Mouse (Mus musculus) bone marrow macrophage, adult 2 months (primary cell): ENCODE data around the gene Retnla. TPM values are rescaled to one million over a fixed set of nuclear protein-coding genes. Genes with fewer than 3 reads are reported as not detected.

ENCODE experiments used
- H3K27ac ChIP-seq: 2 replicates; pipeline ENCODE4 v1.5.1; 2012; ENCODE audit warnings: low read depth, low read length; ENCODE audit not compliant: insufficient read depth
- H3K4me1 ChIP-seq: 2 replicates; pipeline ENCODE4 v1.6.1; 2012; ENCODE audit warnings: low read length; ENCODE audit not compliant: control insufficient read depth, insufficient read depth
- H3K4me3 ChIP-seq: 2 replicates; pipeline ENCODE4 v1.5.1; 2012; ENCODE audit warnings: mild to moderate bottlenecking, low read length, moderate library complexity; ENCODE audit not compliant: insufficient read depth
- CTCF ChIP-seq: IDR thresholded peaks from 2 replicates; pipeline ENCODE4 v1.5.1; 2012; ENCODE audit warnings: low read depth, mild to moderate bottlenecking, low read length, moderate library complexity
- POLR2A ChIP-seq: IDR thresholded peaks from 2 replicates; pipeline ENCODE4 v1.6.1; 2012; ENCODE audit warnings: mild to moderate bottlenecking, low read depth, low read length, borderline replicate concordance
- polyA plus RNA-seq: library from polyadenylated mRNA; stranded (reverse); fragments of >200 nt; gene quantifications from 2 replicates; pipeline ENCODE4 v1.2.4, GENCODE M21; 2012; ENCODE audit not compliant: missing spikeins, insufficient read depth, insufficient read length

The Retnla gene
- polyA plus RNA-seq, 1 experiment: 1.3 TPM

DNA sequence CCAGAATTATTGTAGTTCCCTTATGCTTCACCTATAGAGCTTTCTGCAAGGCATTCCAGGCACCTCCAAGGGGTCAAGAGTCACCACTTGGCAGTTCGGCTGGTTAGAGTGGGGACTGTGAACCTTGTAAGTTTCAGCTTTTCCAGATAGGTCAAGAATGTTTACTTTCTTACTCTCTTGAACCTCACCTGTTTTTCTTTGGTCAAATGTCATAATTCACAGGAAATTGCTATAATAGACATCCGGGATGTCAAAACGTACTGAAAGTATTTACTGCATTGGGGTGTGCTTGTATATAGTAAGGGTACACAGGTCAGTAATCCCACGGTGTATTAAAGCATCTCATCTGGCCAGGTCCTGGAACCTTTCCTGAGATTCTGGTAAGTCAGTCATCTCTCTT lies 30.0 kb downstream of the Retnla start, which contains the start of gene Retnlg:
Gene Retnlg, plus strand, starts transcription at position 301 of the 400 bp plus-strand sequence.
- TF ChIP-seq POLR2A (no peak), CTCF (no peak)
- Histone ChIP-seq H3K4me1 (no peaks in the 10 kb centered on the region), H3K27ac (no peak within 1 kb of the TSS), H3K4me3 (no peak within 1 kb of the TSS)

- H3K4me1 ChIP-seq: no peaks in the 10 kb centered on the region
- H3K4me3 ChIP-seq: no peak overlapping the region
- TF ChIP-seq CTCF: no peak
- H3K27ac ChIP-seq: no peak overlapping the region
Observed at GRCm38 (mm10) chr16:48890733-48891132, 48.4 kb downstream of the Retnla start.

Other genes with a start within 250 kb of the Retnla start
- not detected in 2 replicates for gene Trat1, start 70.5 kb upstream of the Retnla start, polyA plus RNA-seq
- not detected in 2 replicates for gene Retnlb, start 25.7 kb upstream of the Retnla start, polyA plus RNA-seq
- gene Retnlg, start 30.1 kb downstream of the Retnla start, polyA plus RNA-seq: not detected in 2 replicates
- 6.6 and 13.1 TPM in 2 replicates for gene Dzip3, start 151.6 kb downstream of the Retnla start, polyA plus RNA-seq
- gene Cip2a, start 151.6 kb downstream of the Retnla start, polyA plus RNA-seq: 22.4 and 23.7 TPM in 2 replicates
- not detected in 2 replicates for gene Myh15, start 214.9 kb downstream of the Retnla start, polyA plus RNA-seq